Mouse (Mus musculus) liver, embryonic 13.5 days (tissue): ENCODE results near the gene Fra10ac1. TPM values are rescaled to one million over a fixed set of nuclear protein-coding genes. Genes with fewer than 3 reads are reported as not detected.

Experiments used
- ATAC-seq: fragments of 200-750 bp; cut with Nextera tagmentation; 2 replicates; pipeline ENCODE4 v1.8.0; 2017; ENCODE audit warnings: low read depth, mild to moderate bottlenecking, moderate number of reproducible peaks, moderate library complexity
- DNase-seq: peaks from one replicate; pipeline ENCODE4 v3.0.0; 2022
- H3K27ac ChIP-seq: fragments of 300-500 bp; sonication (generic); 2 replicates; pipeline ENCODE4 v1.5.1; 2015; ENCODE audit warnings: moderate library complexity, mild to moderate bottlenecking, inconsistent platforms
- H3K27me3 ChIP-seq: fragments of 300-500 bp; sonication (generic); 2 replicates; pipeline ENCODE4 v1.6.1; 2015; ENCODE audit warnings: mild to moderate bottlenecking, inconsistent platforms
- H3K36me3 ChIP-seq: fragments of 300-500 bp; sonication (generic); 2 replicates; pipeline ENCODE4 v1.6.1; 2015; ENCODE audit warnings: mild to moderate bottlenecking, inconsistent platforms
- H3K4me1 ChIP-seq: fragments of 300-500 bp; sonication (generic); replicated peaks from 2 replicates; pipeline ENCODE4 v1.6.1; 2015; ENCODE audit warnings: inconsistent platforms
- H3K4me2 ChIP-seq: fragments of 300-500 bp; sonication (generic); 2 replicates; pipeline ENCODE4 v1.6.1; 2015; ENCODE audit warnings: inconsistent platforms, mild to moderate bottlenecking, moderate library complexity
- H3K4me3 ChIP-seq: fragments of 300-500 bp; sonication (generic); replicated peaks from 2 replicates; pipeline ENCODE4 v1.5.1; 2015; ENCODE audit warnings: mild to moderate bottlenecking, inconsistent platforms
- H3K9ac ChIP-seq: fragments of 300-500 bp; sonication (generic); 2 replicates; pipeline ENCODE4 v1.6.1; 2015; ENCODE audit warnings: mild to moderate bottlenecking, inconsistent platforms
- H3K9me3 ChIP-seq: fragments of 300-500 bp; sonication (generic); replicated peaks from 2 replicates; pipeline ENCODE4 v1.6.1; 2016; ENCODE audit warnings: inconsistent platforms
- WGBS: fragments of 180-500 bp; shearing (Covaris S2); methylation state at CpG from one replicate; pipeline ENCODE4 v1.1.7; 2015; ENCODE audit not compliant: insufficient replicate concordance; 5-methylcytosine and 5-hydroxymethylcytosine counted together
- polyA plus RNA-seq: library from polyadenylated mRNA; unstranded; fragments of >200 nt; fragmentation: Nextera tagmentation; extraction: Ambion mirVana; gene quantifications from 2 replicates; pipeline ENCODE4 v1.2.1, GENCODE M21; 2015

Fra10ac1 gene
- polyA plus RNA-seq, 1 experiment from 2014 or later, result 17.5 TPM

GRCm38 (mm10) chr19:38161648-38162354 lies 62.2 kb downstream of the Fra10ac1 start:
- DNase-seq (no peak), ATAC-seq (peak; percentile 73)
- Histone ChIP-seq H3K9me3 (no peaks in the 10 kb centered on the region), H3K27me3 (no peaks in the 10 kb centered on the region), H3K4me1 (no peaks in the 10 kb centered on the region), H3K36me3 (no peaks in the 10 kb centered on the region), H3K4me3 (0 out of 2 replicates have a peak overlapping the region, but pooled peaks have one; percentile 28), H3K27ac (peak overlapping the region; percentile 72), H3K9ac (no peak overlapping the region), H3K4me2 (peak overlapping the region; percentile 40)
- 60% methylated on average over 21 of the region's 21 CpGs for WGBS

DNA sequence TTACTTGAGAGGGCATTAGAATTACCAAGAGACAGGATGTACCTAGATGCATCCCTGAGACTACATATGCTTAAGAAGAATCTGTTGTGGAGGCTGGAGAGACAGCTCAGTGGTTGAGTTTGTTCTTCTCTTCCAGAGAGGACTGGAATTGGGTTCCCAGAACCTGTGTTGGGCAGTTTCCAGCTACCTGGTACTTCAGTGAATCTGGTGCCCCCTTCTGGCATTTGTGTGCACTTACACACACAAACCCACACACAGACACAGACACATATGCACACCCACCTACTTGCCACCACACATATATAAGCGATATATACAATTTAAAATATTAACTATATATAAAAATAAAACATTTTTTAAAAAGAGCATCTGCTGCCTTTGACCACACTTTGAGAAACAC lies 67.7 kb downstream of the Fra10ac1 start:
- no peak overlapping the region for H3K4me3 ChIP-seq
- no peaks in the 10 kb centered on the region for H3K36me3 ChIP-seq
- no peak overlapping the region for H3K27ac ChIP-seq
- no peaks in the 10 kb centered on the region for H3K9me3 ChIP-seq
- no peaks in the 10 kb centered on the region for H3K27me3 ChIP-seq
- DNase-seq, result no peak
- H3K9ac ChIP-seq, result no peak overlapping the region
- no peaks in the 10 kb centered on the region for H3K4me1 ChIP-seq
- H3K4me2 ChIP-seq, result no peak overlapping the region
- WGBS, result 87% methylated on average over 1 of the region's 1 CpGs
- no peak for ATAC-seq

DNA sequence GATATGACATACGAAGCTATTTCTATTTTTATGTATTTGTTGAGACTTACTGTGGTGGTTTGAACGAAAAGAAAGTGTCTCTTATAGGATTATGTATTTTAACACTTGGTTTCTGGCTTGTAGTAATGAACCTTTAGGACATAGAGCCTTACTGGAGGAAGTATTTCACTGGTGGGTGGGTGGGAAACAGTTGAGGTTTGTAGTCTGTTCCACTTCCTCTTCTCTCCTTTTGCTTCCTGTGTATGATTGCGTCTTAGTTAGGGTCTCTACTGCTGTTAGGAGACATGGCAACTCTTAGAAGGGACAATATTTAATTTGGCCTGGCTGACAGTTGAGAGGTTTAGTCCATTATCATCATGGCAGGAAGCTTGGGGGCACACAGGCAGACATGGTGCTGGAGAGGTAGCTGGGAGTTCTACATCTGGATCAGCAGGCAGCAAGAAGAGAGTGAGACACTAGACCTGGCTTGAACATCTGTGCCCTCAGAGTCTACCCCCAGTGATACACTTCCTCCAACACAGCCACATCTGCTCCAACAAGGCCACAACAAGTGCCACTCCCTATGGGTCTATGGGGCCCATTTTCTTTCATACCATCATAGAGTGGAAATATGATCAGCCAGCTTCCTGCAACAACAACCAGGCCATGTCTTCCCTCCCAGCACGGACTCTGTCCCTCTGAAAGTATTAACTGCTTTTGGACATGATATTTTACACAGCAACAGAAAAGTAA lies 80.2 kb downstream of the Fra10ac1 start:
- no peaks in the 10 kb centered on the region for H3K27me3 ChIP-seq
- WGBS, result 32% methylated on average over 4 of the region's 4 CpGs
- H3K4me2 ChIP-seq, result no peak overlapping the region
- H3K9ac ChIP-seq, result no peak overlapping the region
- no peak for ATAC-seq
- no peaks in the 10 kb centered on the region for H3K4me1 ChIP-seq
- H3K27ac ChIP-seq, result no peak overlapping the region
- no peak for DNase-seq
- no peak overlapping the region for H3K4me3 ChIP-seq
- no peaks in the 10 kb centered on the region for H3K36me3 ChIP-seq
- H3K9me3 ChIP-seq, result no peaks in the 10 kb centered on the region

Other genes starting within 250 kb of the Fra10ac1 start
- 1.0 and 1.2 TPM in 2 replicates for gene Myof, start 180.6 kb downstream of the Fra10ac1 start, polyA plus RNA-seq
- 6.3 and 7.5 TPM in 2 replicates for gene Cep55, start 169.1 kb downstream of the Fra10ac1 start, polyA plus RNA-seq
- 0.12 and 0.17 TPM in 2 replicates for gene Ffar4, start 127.1 kb downstream of the Fra10ac1 start, polyA plus RNA-seq
- 1,559 and 1,745 TPM in 2 replicates for gene Rbp4, start 98.9 kb downstream of the Fra10ac1 start, polyA plus RNA-seq
- gene Pde6c, start 91.4 kb downstream of the Fra10ac1 start, polyA plus RNA-seq, result 4.0 and 4.9 TPM in 2 replicates
- gene Lgi1, start 40.4 kb upstream of the Fra10ac1 start, polyA plus RNA-seq, result 0.09 and 0.13 TPM in 2 replicates
- gene Slc35g1, start 171.8 kb upstream of the Fra10ac1 start, polyA plus RNA-seq, result 3.7 and 4.4 TPM in 2 replicates